ENCODE assay signal across 8 mouse cellular contexts in genomic region chr7:16922360-16922973, GRCm38 (mm10). TPM values are rescaled to one million over a fixed set of nuclear protein-coding genes. Genes with fewer than 3 reads are reported as not detected.
DNase-seq lines count a peak whose midpoint lies in the region; ATAC-seq and TF ChIP-seq lines count a peak whose summit lies in the region.

No protein-coding gene starts in this region.

- H3K9ac ChIP-seq in midbrain, embryonic 14.5 days (replicated peaks; ENCODE audit: low read length): peak overlapping the region; percentile 98

- H3K27me3 ChIP-seq in testis, adult 2 months (ENCODE audit: control insufficient read depth, insufficient read depth, low read length): no peaks in the 10 kb centered on the region
- H3K27me3 ChIP-seq in midbrain, embryonic 14.5 days (ENCODE audit: control insufficient read depth, insufficient read depth, low read length): no peaks in the 10 kb centered on the region

- H3K4me2 ChIP-seq in midbrain, embryonic 14.5 days (ENCODE audit: low read length): peak overlapping the region; percentile 98

- H3K27ac ChIP-seq in testis, adult 2 months (ENCODE audit: control insufficient read depth, insufficient read depth, low read depth, low read length): peak overlapping the region; percentile 99
- H3K27ac ChIP-seq in midbrain, embryonic 14.5 days (replicated peaks; ENCODE audit: low read depth, low read length): peak overlapping the region; percentile 93

- H3K4me1 ChIP-seq in testis, adult 2 months (ENCODE audit: control insufficient read depth, insufficient read depth, low read length): peaks cover 27% of the 10 kb centered on the region
- H3K4me1 ChIP-seq in midbrain, embryonic 14.5 days (ENCODE audit: control insufficient read depth, insufficient read depth, low read length): peaks cover 32% of the 10 kb centered on the region

- H3K9me3 ChIP-seq in midbrain, embryonic 14.5 days (ENCODE audit: control insufficient read depth, low read length): no peaks in the 10 kb centered on the region

- no peak for ATAC-seq in midbrain, embryonic 14.5 days (ENCODE audit: low FRiP score, low TSS enrichment)

- H3K4me3 ChIP-seq in testis, adult 2 months (ENCODE audit: control insufficient read depth, low read depth, low read length): peak overlapping the region; percentile 94
- peak overlapping the region; percentile 96 for H3K4me3 ChIP-seq in midbrain, embryonic 14.5 days (replicated peaks; ENCODE audit: low read depth, low read length)

- TF ChIP-seq POLR2A in testis, adult 2 months (IDR thresholded peaks at IDR 0.05; ENCODE audit: control insufficient read depth, low read depth, low read length): peak; percentile 25

- no peak for TF ChIP-seq CTCF in testis, adult 2 months (IDR thresholded peaks at IDR 0.05; ENCODE audit: control insufficient read depth, insufficient read depth, insufficient replicate concordance, low read depth, low read length)

- peaks cover 6% of the 10 kb centered on the region for H3K36me3 ChIP-seq in testis, adult 2 months (ENCODE audit: control insufficient read depth, insufficient read depth, low read length)
- peaks cover 32% of the 10 kb centered on the region for H3K36me3 ChIP-seq in midbrain, embryonic 14.5 days (ENCODE audit: control insufficient read depth, insufficient read depth, low read length)

- peak; percentile 51 for DNase-seq in adrenal gland, postnatal 14 days
- no peak for DNase-seq in adrenal gland, adult 8-10 months
- DNase-seq in testis, postnatal 10 days (ENCODE audit: low spot score): no peak
- peak; percentile 54 to 64 for DNase-seq in frontal cortex, postnatal 36 days (ENCODE audit: low spot score in 2 of 2)
- DNase-seq in layer of hippocampus, adult 9-11 months: peak; percentile 75
- no peak for DNase-seq in midbrain, embryonic 14.5 days
- DNase-seq in urinary bladder, postnatal 10 days (ENCODE audit: low spot score): no peak

- WGBS in midbrain, embryonic 14.5 days: 36% methylated on average over 10 of the region's 10 CpGs

RNA-seq across cellular contexts. Expression of gene Calm3, which starts 1.4 kb away (rescaled TPM):
- 222 and 231 TPM in 2 replicates for total RNA-seq in adrenal gland, postnatal 14 days (2021)
- total RNA-seq in adrenal gland, adult 8-10 months (2022): 100 to 1,000 TPM; 278 to 314 (median 294) TPM
- polyA plus RNA-seq in testis, adult 2 months (2012; rRNA removed): 433 and 509 TPM in 2 replicates
- polyA plus RNA-seq in midbrain, embryonic 14.5 days (2014; fragmentation: Nextera tagmentation; extraction: Ambion mirVana): 494 and 652 TPM in 2 replicates

RNA-seq across cellular contexts. Expression of gene Ptgir, which starts 16.2 kb away (rescaled TPM):
- 1.2 and 2.6 TPM in 2 replicates for total RNA-seq in adrenal gland, postnatal 14 days (2021)
- 1 to 10 TPM; 2.4 to 3.3 (median 2.6) TPM for total RNA-seq in adrenal gland, adult 8-10 months (2022)
- 0.20 and 0.26 TPM in 2 replicates for polyA plus RNA-seq in testis, adult 2 months (2012; rRNA removed)
- 0.16 and 0.30 TPM in 2 replicates for polyA plus RNA-seq in midbrain, embryonic 14.5 days (2014; fragmentation: Nextera tagmentation; extraction: Ambion mirVana)

RNA-seq across cellular contexts. Expression of gene Pnmal2, which starts 22.0 kb away (rescaled TPM):
- 24.6 and 27.2 TPM in 2 replicates for total RNA-seq in adrenal gland, postnatal 14 days (2021)
- total RNA-seq in adrenal gland, adult 8-10 months (2022): 10 to 100 TPM; 35.2 to 71.0 (median 48.2) TPM
- 34.2 and 41.6 TPM in 2 replicates for polyA plus RNA-seq in testis, adult 2 months (2012; rRNA removed)
- polyA plus RNA-seq in midbrain, embryonic 14.5 days (2014; fragmentation: Nextera tagmentation; extraction: Ambion mirVana): 115 and 116 TPM in 2 replicates

RNA-seq across cellular contexts. Expression of gene Gng8, which starts 30.9 kb away (rescaled TPM):
- total RNA-seq in adrenal gland, postnatal 14 days (2021): 0.59 and 0.60 TPM in 2 replicates
- total RNA-seq in adrenal gland, adult 8-10 months (2022): 1 to 10 TPM in 1 of 4 experiments, under 1 TPM in 1, not detected in 2; 1.00 to 1.0 TPM
- 9.5 and 10.3 TPM in 2 replicates for polyA plus RNA-seq in testis, adult 2 months (2012; rRNA removed)
- 11.7 and 17.2 TPM in 2 replicates for polyA plus RNA-seq in midbrain, embryonic 14.5 days (2014; fragmentation: Nextera tagmentation; extraction: Ambion mirVana)

RNA-seq across cellular contexts. Expression of gene Pnmal1, which starts 37.0 kb away (rescaled TPM):
- total RNA-seq in adrenal gland, postnatal 14 days (2021): 4.6 and 5.6 TPM in 2 replicates
- total RNA-seq in adrenal gland, adult 8-10 months (2022): 1 to 10 TPM; 6.4 to 9.3 (median 7.3) TPM
- 7.6 and 7.8 TPM in 2 replicates for polyA plus RNA-seq in testis, adult 2 months (2012; rRNA removed)
- polyA plus RNA-seq in midbrain, embryonic 14.5 days (2014; fragmentation: Nextera tagmentation; extraction: Ambion mirVana): 60.8 and 69.8 TPM in 2 replicates

Comparison
In these comparisons a context has a peak if more than half of its experiments do, and no peak if none do; other contexts are left out.
1. DNase-seq: peak in adrenal gland, postnatal 14 days (single experiment), frontal cortex, postnatal 36 days (2 of 2) and layer of hippocampus, adult 9-11 months (single experiment); none in adrenal gland, adult 8-10 months (single experiment), testis, postnatal 10 days (single experiment), midbrain, embryonic 14.5 days (single experiment) and urinary bladder, postnatal 10 days (single experiment).